ENCODE assay signal across 8 mouse cellular contexts in the genomic region with DNA sequence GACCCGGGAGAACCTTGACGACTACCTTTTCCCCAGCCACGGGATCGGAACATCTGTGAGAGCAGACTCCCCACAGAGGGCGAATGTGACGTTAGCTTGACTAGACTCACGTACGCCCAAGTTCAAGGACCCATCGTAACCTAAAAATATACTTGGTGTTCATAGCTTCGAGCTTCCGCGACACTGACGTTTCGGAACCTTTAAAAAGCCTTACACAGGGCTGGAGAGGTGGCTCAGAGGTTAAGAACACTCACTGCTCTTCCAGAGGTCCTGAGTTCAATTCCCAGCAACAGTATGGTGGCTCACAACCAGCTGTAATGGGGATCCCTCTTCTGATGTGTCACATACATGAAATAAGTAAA. TPM values are rescaled to one million over a fixed set of nuclear protein-coding genes. Genes with fewer than 3 reads are reported as not detected.
A peak's percentile ranks its signal among the peaks of the same experiment; 100 is the strongest.
DNase-seq lines count a peak whose midpoint lies in the region; ATAC-seq and TF ChIP-seq lines count a peak whose summit lies in the region.

No protein-coding gene starts in this region.

- under 1% methylated on average over 14 of the region's 14 CpGs for WGBS in embryonic facial prominence, embryonic 11.5 days
- WGBS in hindbrain, postnatal 0 days: under 1% methylated on average over 14 of the region's 14 CpGs
- 1% methylated on average over 14 of the region's 14 CpGs for WGBS in midbrain, postnatal 0 days

- peak overlapping the region; percentile 94 for H3K4me3 ChIP-seq in layer of hippocampus, adult 2 months
- peak overlapping the region; percentile 99 for H3K4me3 ChIP-seq in embryonic facial prominence, embryonic 11.5 days (ENCODE audit: low read depth, low read length)
- H3K4me3 ChIP-seq in hindbrain, postnatal 0 days (ENCODE audit: low read length): peak overlapping the region; percentile 98
- peak overlapping the region; percentile 100 for H3K4me3 ChIP-seq in midbrain, postnatal 0 days (ENCODE audit: low read depth, low read length)

- H3K27ac ChIP-seq in layer of hippocampus, adult 2 months: peak overlapping the region; percentile 97
- peak overlapping the region; percentile 22; the same call in 1 of the 2 replicates for H3K27ac ChIP-seq in embryonic facial prominence, embryonic 11.5 days (replicated peaks; ENCODE audit: low read depth, low read length)
- H3K27ac ChIP-seq in hindbrain, postnatal 0 days: peak overlapping the region; percentile 98
- peak overlapping the region; percentile 97 for H3K27ac ChIP-seq in midbrain, postnatal 0 days (ENCODE audit: low read depth, low read length)

- no peaks in the 10 kb centered on the region for H3K4me1 ChIP-seq in embryonic facial prominence, embryonic 11.5 days (ENCODE audit: control insufficient read depth, insufficient read depth, low read length)
- peaks cover 6% of the 10 kb centered on the region for H3K4me1 ChIP-seq in hindbrain, postnatal 0 days (ENCODE audit: insufficient read depth, low read length)
- H3K4me1 ChIP-seq in midbrain, postnatal 0 days (ENCODE audit: insufficient read depth, low read length): peaks cover 4% of the 10 kb centered on the region; the same call in 1 of the 2 replicates

- peak overlapping the region; percentile 55 for H3K9ac ChIP-seq in embryonic facial prominence, embryonic 11.5 days (replicated peaks; ENCODE audit: low read length)
- H3K9ac ChIP-seq in hindbrain, postnatal 0 days (replicated peaks; ENCODE audit: low read length): peak overlapping the region; percentile 96
- H3K9ac ChIP-seq in midbrain, postnatal 0 days (replicated peaks; ENCODE audit: low read length, poor library complexity, severe bottlenecking): peak overlapping the region; percentile 74

- no peak for TF ChIP-seq CTCF in layer of hippocampus, adult 2 months (conservative IDR thresholded peaks at IDR 0.05)
- no peak for TF ChIP-seq CTCF in hindbrain, postnatal 0 days (IDR thresholded peaks at IDR 0.05; ENCODE audit: low read depth)
- no peak for TF ChIP-seq CTCF in midbrain, postnatal 0 days (IDR thresholded peaks at IDR 0.05)

- H3K4me2 ChIP-seq in embryonic facial prominence, embryonic 11.5 days (ENCODE audit: low read depth, low read length): peak overlapping the region; percentile 39
- peak overlapping the region; percentile 89 for H3K4me2 ChIP-seq in hindbrain, postnatal 0 days (ENCODE audit: low read depth, low read length)
- H3K4me2 ChIP-seq in midbrain, postnatal 0 days (ENCODE audit: low read depth, low read length, poor library complexity, severe bottlenecking): peak overlapping the region; percentile 55

- H3K27me3 ChIP-seq in embryonic facial prominence, embryonic 11.5 days (ENCODE audit: control insufficient read depth, insufficient read depth, low read length): no peaks in the 10 kb centered on the region
- H3K27me3 ChIP-seq in hindbrain, postnatal 0 days (ENCODE audit: insufficient read depth, low read length): no peaks in the 10 kb centered on the region
- H3K27me3 ChIP-seq in midbrain, postnatal 0 days (ENCODE audit: insufficient read depth, low read length): no peaks in the 10 kb centered on the region

- DNase-seq in layer of hippocampus, adult 2 months (ENCODE audit: low spot score in 2 of 2): no peak
- no peak for DNase-seq in layer of hippocampus, adult 18-20 months (ENCODE audit: low spot score in 2 of 2)
- no peak for DNase-seq in embryonic facial prominence, embryonic 11.5 days (ENCODE audit: low spot score)
- DNase-seq in hindbrain, postnatal 0 days (ENCODE audit: low spot score): no peak
- DNase-seq in midbrain, postnatal 0 days (ENCODE audit: low spot score): no peak
- no peak for DNase-seq in retina, postnatal 1 day
- DNase-seq in left cerebral cortex, adult 18-20 months (ENCODE audit: low spot score in 2 of 2): no peak
- no peak for DNase-seq in cerebellum, postnatal 4 days (ENCODE audit: low spot score in 2 of 2)

- ATAC-seq in embryonic facial prominence, embryonic 11.5 days (replicated peaks; ENCODE audit: insufficient number of reproducible peaks, low FRiP score, low TSS enrichment, low read depth): no peak
- ATAC-seq in hindbrain, postnatal 0 days: no peak
- ATAC-seq in midbrain, postnatal 0 days (ENCODE audit: low FRiP score): no peak

- H3K9me3 ChIP-seq in embryonic facial prominence, embryonic 11.5 days (replicated peaks; ENCODE audit: control insufficient read depth, low read length): no peaks in the 10 kb centered on the region
- H3K9me3 ChIP-seq in hindbrain, postnatal 0 days (ENCODE audit: low read length): no peaks in the 10 kb centered on the region
- H3K9me3 ChIP-seq in midbrain, postnatal 0 days (ENCODE audit: low read length): no peaks in the 10 kb centered on the region

- H3K36me3 ChIP-seq in embryonic facial prominence, embryonic 11.5 days (replicated peaks; ENCODE audit: control insufficient read depth, insufficient read depth, low read depth, low read length): no peaks in the 10 kb centered on the region
- no peaks in the 10 kb centered on the region for H3K36me3 ChIP-seq in hindbrain, postnatal 0 days (ENCODE audit: insufficient read depth, low read length)
- no peaks in the 10 kb centered on the region for H3K36me3 ChIP-seq in midbrain, postnatal 0 days (ENCODE audit: insufficient read depth, low read length)

RNA-seq across cellular contexts. Expression of gene Cdk13, which starts 0.7 kb away (rescaled TPM):
- total RNA-seq in layer of hippocampus, adult 2 months (2021): 10 to 100 TPM; 58.7 to 60.0 TPM
- 10 to 100 TPM; 58.7 to 58.9 TPM for total RNA-seq in layer of hippocampus, adult 18-20 months (2021)
- 17.4 and 20.7 TPM in 2 replicates for polyA plus RNA-seq in embryonic facial prominence, embryonic 11.5 days (2014; fragmentation: Nextera tagmentation; extraction: Ambion mirVana)
- total RNA-seq in hindbrain, postnatal 0 days (2014; rRNA removed): 105 and 108 TPM in 2 replicates
- polyA plus RNA-seq in hindbrain, postnatal 0 days (2015; fragmentation: Nextera tagmentation; extraction: Ambion mirVana): 11.6 and 11.7 TPM in 2 replicates
- total RNA-seq in midbrain, postnatal 0 days (2014; rRNA removed): 101 and 113 TPM in 2 replicates
- polyA plus RNA-seq in midbrain, postnatal 0 days (2015; fragmentation: Nextera tagmentation; extraction: Ambion mirVana): 6.9 and 10.9 TPM in 2 replicates
- 10 to 100 TPM; 56.1 to 63.1 TPM for total RNA-seq in left cerebral cortex, adult 18-20 months (2021)

Comparison
In these comparisons a context has a peak if more than half of its experiments do, and no peak if none do; other contexts are left out.
1. H3K27ac ChIP-seq: peak in every context shown above with its lines; median percentile 98 in hindbrain, postnatal 0 days; 97 in layer of hippocampus, adult 2 months; 97 in midbrain, postnatal 0 days; 22 in embryonic facial prominence, embryonic 11.5 days.
2. H3K4me2 ChIP-seq: peak in every context shown above with its lines; median percentile 89 in hindbrain, postnatal 0 days; 55 in midbrain, postnatal 0 days; 39 in embryonic facial prominence, embryonic 11.5 days.